In the genomic region with DNA sequence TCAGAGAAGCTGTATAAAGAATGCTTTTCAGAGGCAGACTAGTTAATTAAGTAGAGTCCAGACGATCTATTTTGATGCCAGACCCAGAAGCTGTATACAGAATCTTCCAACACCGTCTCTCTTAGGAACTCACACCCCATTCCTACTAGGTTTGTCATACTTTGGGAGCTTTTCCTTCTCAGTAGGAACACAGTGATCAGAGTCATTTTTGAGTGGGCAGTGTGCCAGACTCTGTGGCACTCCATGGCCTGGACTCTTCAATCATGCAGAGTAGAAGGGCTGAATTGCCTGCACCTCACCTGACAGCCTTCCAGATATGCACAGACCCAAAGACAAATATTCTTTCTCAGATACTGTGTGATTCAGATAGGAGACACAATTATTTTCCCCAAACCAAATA, we compare ENCODE assay signal across 17 mouse cellular contexts.
DNase-seq lines count a peak whose midpoint lies in the region; ATAC-seq and TF ChIP-seq lines count a peak whose summit lies in the region.
"Had no signal": no experiment of that assay in that cellular context is flagged by ENCODE, and none has a peak within 500 bp of the region (broad histone marks: within the 10 kb centered on the region; RNA-seq: fewer than 3 reads in every experiment).

No protein-coding gene starts in this region.

- no peak overlapping the region for H3K9ac ChIP-seq in kidney, embryonic 15.5 days
- no peak overlapping the region for H3K9ac ChIP-seq in heart, adult 2 months (ENCODE audit: low read depth, low read length)
- H3K9ac ChIP-seq: embryonic facial prominence, embryonic 15.5 days; forebrain, embryonic 12.5 days; intestine, embryonic 15.5 days; limb, embryonic 13.5 days; neural tube, embryonic 15.5 days had no signal

- no peak for TF ChIP-seq POLR2A in heart, adult 2 months (IDR thresholded peaks at IDR 0.05; ENCODE audit: insufficient read depth, low read depth, low read length)

- no peaks in the 10 kb centered on the region for H3K27me3 ChIP-seq in kidney, embryonic 15.5 days
- no peaks in the 10 kb centered on the region for H3K27me3 ChIP-seq in heart, adult 2 months (ENCODE audit: control insufficient read depth, insufficient read depth, low read length)
- H3K27me3 ChIP-seq: embryonic facial prominence, embryonic 15.5 days; forebrain, embryonic 12.5 days; intestine, embryonic 15.5 days; limb, embryonic 13.5 days; neural tube, embryonic 15.5 days had no signal

- no peak overlapping the region for H3K4me2 ChIP-seq in kidney, embryonic 15.5 days
- H3K4me2 ChIP-seq: embryonic facial prominence, embryonic 15.5 days; forebrain, embryonic 12.5 days; intestine, embryonic 15.5 days; limb, embryonic 13.5 days; neural tube, embryonic 15.5 days had no signal

- peak; percentile 46 for DNase-seq in cerebellum, postnatal 14 days
- DNase-seq in kidney, postnatal 14 days, result peak; percentile 10
- peak; percentile 31 for DNase-seq in adipocyte (ENCODE audit: low spot score)
- DNase-seq in lung, postnatal 36 days, result peak; percentile 24
- DNase-seq in thymus, postnatal 4 days, result no peak
- DNase-seq in heart, adult 2 months, result no peak
- DNase-seq: B cell, adult 2 months; right cerebral cortex, adult 18-20 months; thymus, adult 2 months had no signal

- H3K27ac ChIP-seq in kidney, embryonic 15.5 days, result no peak overlapping the region
- no peak overlapping the region for H3K27ac ChIP-seq in heart, adult 2 months
- H3K27ac ChIP-seq: embryonic facial prominence, embryonic 15.5 days; forebrain, embryonic 12.5 days; heart, embryonic 10.5 days; intestine, embryonic 15.5 days; limb, embryonic 13.5 days; neural tube, embryonic 15.5 days had no signal

- 48% methylated on average over 2 of the region's 2 CpGs for WGBS in kidney, embryonic 15.5 days
- WGBS in heart, adult 2 months, result 47% methylated on average over 2 of the region's 2 CpGs

- no peaks in the 10 kb centered on the region for H3K36me3 ChIP-seq in kidney, embryonic 15.5 days
- H3K36me3 ChIP-seq in heart, adult 2 months (ENCODE audit: control insufficient read depth, insufficient read depth, low read length), result 0 out of 2 replicates have a peak, but pooled peaks cover 2% of the 10 kb centered on the region
- H3K36me3 ChIP-seq: embryonic facial prominence, embryonic 15.5 days; forebrain, embryonic 12.5 days; heart, embryonic 10.5 days; intestine, embryonic 15.5 days; limb, embryonic 13.5 days; neural tube, embryonic 15.5 days had no signal

- intact Hi-C loops in heart, adult 2 months (cut with DNase I), result no loop called here

- no peak for TF ChIP-seq EP300 in heart, adult 2 months (IDR thresholded peaks at IDR 0.05; ENCODE audit: insufficient read depth, low read depth, low read length)

- TF ChIP-seq CTCF in heart, adult 2 months (IDR thresholded peaks at IDR 0.05), result no peak

- no peaks in the 10 kb centered on the region for H3K9me3 ChIP-seq in kidney, embryonic 15.5 days (replicated peaks)
- H3K9me3 ChIP-seq: embryonic facial prominence, embryonic 15.5 days; forebrain, embryonic 12.5 days; heart, embryonic 10.5 days; intestine, embryonic 15.5 days; limb, embryonic 13.5 days; neural tube, embryonic 15.5 days had no signal

- H3K4me3 ChIP-seq in kidney, embryonic 15.5 days (replicated peaks), result no peak overlapping the region
- no peak overlapping the region for H3K4me3 ChIP-seq in heart, adult 2 months
- H3K4me3 ChIP-seq: embryonic facial prominence, embryonic 15.5 days; forebrain, embryonic 12.5 days; heart, embryonic 10.5 days; intestine, embryonic 15.5 days; limb, embryonic 13.5 days; neural tube, embryonic 15.5 days had no signal

- ATAC-seq in cerebellum, adult (ENCODE audit: insufficient number of reproducible peaks, low FRiP score, low TSS enrichment), result no peak
- no peak for ATAC-seq in kidney, embryonic 15.5 days (replicated peaks; ENCODE audit: low FRiP score)
- ATAC-seq: intestine, embryonic 15.5 days had no signal

- H3K79me2 ChIP-seq in heart, adult 2 months (replicated peaks; ENCODE audit: control insufficient read depth, insufficient read depth, low read length), result no peaks in the 10 kb centered on the region

- H3K4me1 ChIP-seq in kidney, embryonic 15.5 days, result no peaks in the 10 kb centered on the region
- H3K4me1 ChIP-seq in heart, adult 2 months (ENCODE audit: control insufficient read depth, insufficient read depth, low read length), result no peaks in the 10 kb centered on the region; the same call in 1 of the 2 replicates
- H3K4me1 ChIP-seq: intestine, embryonic 15.5 days; limb, embryonic 13.5 days; neural tube, embryonic 15.5 days had no signal

Comparison
In these comparisons a context has a peak if more than half of its experiments do, and no peak if none do; other contexts are left out.
1. DNase-seq: peak in cerebellum, postnatal 14 days (2 of 2), kidney, postnatal 14 days (single experiment), adipocyte (single experiment) and lung, postnatal 36 days (single experiment); none in thymus, postnatal 4 days (single experiment) and heart, adult 2 months (0 of 2).